Mouse (Mus musculus): Measurements from ENCODE around the gene 1700088E04Rik. TPM values are rescaled to one million over a fixed set of nuclear protein-coding genes. Genes with fewer than 3 reads are reported as not detected.
A peak's percentile ranks its signal among the peaks of the same experiment; 100 is the strongest.

Gene 1700088E04Rik
- 1 to 10 TPM in 1 of 4 experiments, under 1 TPM in 3; 0.36 to 1.5 (median 0.80) TPM for total RNA-seq (2022)

GRCm38 (mm10) chr15:79140866-79141565 lies at the start of gene 1700088E04Rik, which contains the start of gene Polr2f:
Gene 1700088E04Rik, minus strand, starts transcription at chr15:79141253.
Gene Polr2f, plus strand, starts transcription at chr15:79141009.
- DNase-seq (ENCODE audit: low spot score in 2 of 2) = peak; percentile 85 to 88

- DNase-seq (ENCODE audit: low spot score in 2 of 2) = no peak
Observed at GRCm38 (mm10) chr15:79187819-79188218, 46.8 kb upstream of the 1700088E04Rik start.

- DNase-seq (ENCODE audit: low spot score in 2 of 2) = no peak
Observed at GRCm38 (mm10) chr15:79185213-79185612, 44.2 kb upstream of the 1700088E04Rik start.

GRCm38 (mm10) chr15:79176905-79177304 lies 35.9 kb upstream of the 1700088E04Rik start:
- DNase-seq (ENCODE audit: low spot score in 2 of 2) = no peak

- no peak for DNase-seq (ENCODE audit: low spot score in 2 of 2)
Observed at GRCm38 (mm10) chr15:79166712-79167111, 25.7 kb upstream of the 1700088E04Rik start.

GRCm38 (mm10) chr15:79165140-79165539 lies 24.1 kb upstream of the 1700088E04Rik start, which contains the start of gene Sox10:
Gene Sox10, minus strand, starts transcription at chr15:79165240.
- DNase-seq (ENCODE audit: low spot score in 2 of 2) = no peak

GRCm38 (mm10) chr15:79164251-79164650 lies 23.2 kb upstream of the 1700088E04Rik start:
- DNase-seq (ENCODE audit: low spot score in 2 of 2) = no peak

- no peak for DNase-seq (ENCODE audit: low spot score in 2 of 2)
Observed at GRCm38 (mm10) chr15:79162822-79163221, 21.8 kb upstream of the 1700088E04Rik start.

GRCm38 (mm10) chr15:79162301-79162700 lies 21.2 kb upstream of the 1700088E04Rik start:
- no peak for DNase-seq (ENCODE audit: low spot score in 2 of 2)

- no peak for DNase-seq (ENCODE audit: low spot score in 2 of 2)
Observed at GRCm38 (mm10) chr15:79155572-79155971, 14.5 kb upstream of the 1700088E04Rik start.

GRCm38 (mm10) chr15:79152709-79153108 lies 11.7 kb upstream of the 1700088E04Rik start:
- no peak for DNase-seq (ENCODE audit: low spot score in 2 of 2)

- no peak for DNase-seq (ENCODE audit: low spot score in 2 of 2)
Observed at GRCm38 (mm10) chr15:79151881-79152280, 10.8 kb upstream of the 1700088E04Rik start.

- DNase-seq (ENCODE audit: low spot score in 2 of 2) = peak; percentile 61 to 64
Observed at GRCm38 (mm10) chr15:79148533-79148932, 7.5 kb upstream of the 1700088E04Rik start.

GRCm38 (mm10) chr15:79145522-79145921 lies 4.5 kb upstream of the 1700088E04Rik start:
- no peak for DNase-seq (ENCODE audit: low spot score in 2 of 2)

- DNase-seq (ENCODE audit: low spot score in 2 of 2) = no peak
Observed at GRCm38 (mm10) chr15:79144021-79144420, 3.0 kb upstream of the 1700088E04Rik start.

GRCm38 (mm10) chr15:79143316-79143715 lies 2.3 kb upstream of the 1700088E04Rik start:
- DNase-seq (ENCODE audit: low spot score in 2 of 2) = no peak

- DNase-seq (ENCODE audit: low spot score in 2 of 2) = no peak
Observed at GRCm38 (mm10) chr15:79141566-79141917, 489 bp upstream of the 1700088E04Rik start.

GRCm38 (mm10) chr15:79139640-79140039 lies 1.4 kb downstream of the 1700088E04Rik start:
- DNase-seq (ENCODE audit: low spot score in 2 of 2) = no peak

- DNase-seq (ENCODE audit: low spot score in 2 of 2) = no peak
Observed at GRCm38 (mm10) chr15:79135783-79136575, 5.1 kb downstream of the 1700088E04Rik start.

GRCm38 (mm10) chr15:79135332-79135731 lies 5.7 kb downstream of the 1700088E04Rik start:
- no peak for DNase-seq (ENCODE audit: low spot score in 2 of 2)

GRCm38 (mm10) chr15:79134496-79135270 lies 6.4 kb downstream of the 1700088E04Rik start:
- no peak for DNase-seq (ENCODE audit: low spot score in 2 of 2)
